Mouse (Mus musculus) adrenal gland, adult 2 months (tissue): ENCODE measurements around the gene Lpar1. TPM values are rescaled to one million over a fixed set of nuclear protein-coding genes. Genes with fewer than 3 reads are reported as not detected.

Experiments
- DNase-seq: peaks from one replicate; pipeline ENCODE4 v3.0.0; 2021
- microRNA-seq, 2 experiments: library from miRNA; unstranded; fragments of <30 nt; microRNA quantifications; one replicate each; pipeline ENCODE4 v1.2.0; 2021
- polyA plus RNA-seq: library from polyadenylated mRNA; depleted of rRNA; stranded (reverse); fragments of >200 nt; gene quantifications from 2 replicates; pipeline ENCODE4 v1.2.3, GENCODE M21; 2012; rRNA removed
- total RNA-seq, 2 experiments: library from RNA; stranded (reverse); gene quantifications; 2 replicates each; pipeline ENCODE4 v1.2.3; 2021

Lpar1 gene
- total and polyA plus RNA-seq, 3 experiments: 10.4 to 24.4 (median 14.6) TPM

DNA sequence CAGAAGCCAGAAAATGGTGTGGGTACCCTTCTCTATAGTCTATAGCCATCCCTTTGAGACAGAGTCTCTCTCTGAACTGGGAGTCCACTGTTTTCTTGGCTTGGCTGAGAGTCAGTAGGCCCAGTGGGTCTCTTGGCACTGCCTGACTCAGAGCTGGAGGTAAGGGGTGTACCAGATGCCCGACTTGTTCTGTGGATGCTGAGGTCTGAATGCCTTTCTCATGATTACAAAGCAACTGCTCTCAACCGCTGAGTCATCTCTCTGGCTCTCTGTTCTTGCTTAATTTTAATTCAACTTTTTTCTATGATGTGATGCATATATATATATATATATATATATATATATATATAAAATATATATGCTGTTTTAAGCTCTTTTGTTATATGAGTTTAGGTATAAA lies 91.1 kb downstream of the Lpar1 start:
- DNase-seq: no peak

DNA sequence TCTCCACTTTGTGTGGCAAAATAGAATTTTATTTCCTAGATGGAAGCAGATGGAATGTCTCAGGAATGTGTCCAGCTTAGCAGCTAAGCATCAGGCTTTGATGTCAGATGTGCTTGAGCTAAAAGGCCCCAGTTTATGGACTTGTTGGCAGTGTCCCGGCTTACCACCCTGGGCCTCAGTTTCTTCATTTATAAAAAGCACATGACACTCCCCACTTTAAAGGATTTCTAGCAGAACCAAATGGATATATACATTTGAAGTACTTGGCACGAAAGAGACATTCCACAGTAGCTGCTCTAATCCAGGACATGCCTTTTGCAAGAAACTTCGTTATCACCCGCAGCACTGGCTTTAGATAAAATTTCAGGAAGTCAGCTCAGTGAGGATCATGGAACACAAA lies 100.4 kb downstream of the Lpar1 start:
- no peak for DNase-seq

DNA sequence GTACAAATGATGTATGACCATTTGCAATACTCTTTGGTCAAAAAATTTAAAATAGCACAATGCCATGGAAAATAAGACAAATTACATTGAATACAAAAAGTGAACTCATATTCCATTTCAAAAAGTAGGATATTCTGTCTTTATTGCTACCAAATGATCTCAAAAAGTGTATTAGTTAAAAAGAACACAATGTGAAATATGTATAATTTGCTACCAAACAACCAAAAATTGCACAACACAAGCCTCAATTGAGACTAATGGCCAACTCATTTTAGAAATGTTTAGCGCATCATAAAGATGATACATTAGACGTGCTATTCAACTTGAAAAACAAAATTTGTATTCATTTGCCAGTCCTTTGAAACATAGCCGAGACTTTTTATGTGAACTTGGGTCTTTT lies 104.9 kb downstream of the Lpar1 start:
- no peak for DNase-seq

DNA sequence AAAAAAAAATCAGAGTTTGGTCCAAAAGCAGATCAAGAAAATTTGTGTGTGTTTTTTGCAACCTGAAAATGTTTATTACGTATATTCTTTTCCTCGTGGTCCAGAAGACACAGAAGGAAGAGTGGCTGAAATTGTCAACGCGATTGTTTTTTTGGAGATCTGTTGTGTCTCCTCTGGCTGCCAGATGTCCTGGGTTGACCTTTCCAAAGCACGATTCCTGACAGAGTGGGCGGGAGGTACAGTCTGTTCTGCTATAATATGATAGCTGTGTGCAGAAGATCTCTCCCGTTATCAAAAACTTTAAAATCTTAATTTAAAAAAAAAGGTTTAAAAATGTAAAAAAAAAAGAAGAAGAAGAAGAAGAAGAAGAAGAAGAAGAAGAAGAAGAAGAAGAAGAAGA lies 105.9 kb downstream of the Lpar1 start:
- DNase-seq: no peak

DNA sequence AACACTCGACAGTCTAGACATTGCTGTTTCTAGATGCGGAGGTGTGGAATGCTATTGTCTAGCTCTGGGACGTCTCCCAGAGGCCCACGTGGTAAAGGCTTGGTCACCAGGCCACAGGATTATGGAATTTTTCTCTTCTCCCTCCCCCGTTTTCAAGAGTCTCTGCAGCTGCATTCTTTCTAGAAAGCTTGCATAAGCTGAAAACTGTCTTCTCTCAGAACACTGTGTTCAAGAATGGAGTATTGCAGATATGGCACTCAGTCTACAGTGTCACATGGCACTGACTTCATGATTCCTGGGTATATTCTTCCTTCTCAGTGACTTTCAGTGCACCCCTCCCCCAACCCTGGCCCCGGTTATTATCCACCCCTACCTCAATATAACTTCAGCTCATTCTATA lies 107.9 kb downstream of the Lpar1 start:
- no peak for DNase-seq

DNA sequence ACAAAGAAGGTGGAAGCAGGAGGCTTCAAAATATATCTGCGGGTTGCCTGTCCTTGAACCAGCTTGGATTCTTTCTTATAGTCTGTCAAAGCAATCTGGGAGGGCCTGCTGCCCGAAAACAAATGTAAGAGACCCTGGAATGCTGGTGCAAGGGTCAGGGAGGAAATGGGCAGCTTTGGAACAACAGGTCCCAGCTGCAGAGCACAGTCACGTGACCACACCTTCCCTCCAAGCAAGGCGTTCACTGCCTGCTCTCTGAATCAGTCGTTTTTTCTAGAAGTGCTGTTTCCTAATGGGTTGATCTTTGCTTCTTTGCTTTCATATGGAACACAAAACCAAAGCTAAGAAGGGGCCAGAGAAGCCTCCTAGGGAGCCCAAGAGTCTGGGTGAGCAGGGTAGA lies 111.4 kb downstream of the Lpar1 start:
- DNase-seq: no peak

DNA sequence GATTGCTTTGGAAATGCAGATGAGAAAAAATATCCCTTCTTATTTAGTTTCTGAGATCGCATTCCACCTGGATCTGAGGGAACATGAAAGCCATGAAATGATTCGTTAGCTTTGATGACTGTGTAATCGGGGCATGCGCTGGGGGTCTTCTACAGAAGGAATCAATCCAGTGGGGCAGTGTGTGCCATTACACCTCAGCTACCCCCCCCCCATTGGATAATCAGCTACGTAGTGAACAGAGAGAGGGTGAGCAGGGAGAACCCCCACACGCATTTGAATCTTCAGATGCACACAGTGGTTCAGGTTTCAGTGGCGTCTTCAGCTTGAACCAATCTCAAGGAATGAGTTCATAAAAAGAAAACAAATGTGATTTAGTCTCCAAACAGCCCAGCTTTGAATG lies 115.0 kb downstream of the Lpar1 start:
- no peak for DNase-seq

DNA sequence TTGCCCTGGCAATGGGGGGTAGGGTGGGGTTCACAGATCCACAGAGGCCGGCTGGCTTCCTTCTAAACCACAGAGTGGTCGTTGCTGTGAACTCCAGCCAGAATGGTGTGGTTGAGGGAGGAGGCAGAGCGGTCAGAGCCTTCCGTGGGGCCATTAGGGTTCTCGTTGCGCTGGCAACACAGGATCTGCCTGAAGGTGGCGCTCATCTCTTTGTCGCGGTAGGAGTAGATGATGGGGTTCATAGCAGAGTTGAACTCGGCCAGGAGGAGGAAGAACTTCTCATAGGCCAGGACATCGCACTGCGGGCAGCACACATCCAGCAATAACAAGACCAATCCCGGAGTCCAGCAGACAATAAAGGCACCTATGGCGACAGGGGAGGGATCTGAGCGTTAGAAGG lies 116.4 kb downstream of the Lpar1 start:
- DNase-seq: peak; percentile 24

DNA sequence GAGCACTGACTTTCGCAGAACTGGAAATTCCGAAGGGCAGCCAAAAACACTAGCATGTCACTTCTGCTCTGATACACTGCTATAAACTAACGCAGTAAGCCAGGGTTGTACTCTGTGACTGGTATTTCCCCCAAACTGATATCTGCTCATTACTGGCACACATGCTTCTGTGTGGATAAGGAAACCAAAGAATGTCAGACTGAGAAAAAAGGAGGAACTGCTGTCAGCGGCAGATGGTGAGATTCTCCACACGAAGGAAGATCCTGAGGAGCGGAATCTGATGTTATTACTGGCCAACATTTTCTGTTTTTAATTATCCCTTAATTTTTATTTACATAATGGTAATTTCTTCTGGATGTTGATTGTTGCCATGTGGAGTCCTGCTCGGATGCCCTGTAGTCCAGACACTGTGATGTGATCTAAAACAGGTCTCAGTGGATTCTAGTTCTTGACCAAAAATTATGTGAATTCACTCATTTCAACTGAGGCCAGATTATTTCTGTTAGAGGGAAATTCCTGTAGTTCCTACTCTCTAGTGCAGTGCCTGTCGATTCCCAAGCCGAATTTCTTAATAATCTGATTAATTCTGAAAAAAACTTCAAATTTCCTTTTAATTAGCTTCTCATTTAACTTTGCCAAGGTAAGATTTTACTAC lies 130.3 kb downstream of the Lpar1 start:
- no peak for DNase-seq

DNA sequence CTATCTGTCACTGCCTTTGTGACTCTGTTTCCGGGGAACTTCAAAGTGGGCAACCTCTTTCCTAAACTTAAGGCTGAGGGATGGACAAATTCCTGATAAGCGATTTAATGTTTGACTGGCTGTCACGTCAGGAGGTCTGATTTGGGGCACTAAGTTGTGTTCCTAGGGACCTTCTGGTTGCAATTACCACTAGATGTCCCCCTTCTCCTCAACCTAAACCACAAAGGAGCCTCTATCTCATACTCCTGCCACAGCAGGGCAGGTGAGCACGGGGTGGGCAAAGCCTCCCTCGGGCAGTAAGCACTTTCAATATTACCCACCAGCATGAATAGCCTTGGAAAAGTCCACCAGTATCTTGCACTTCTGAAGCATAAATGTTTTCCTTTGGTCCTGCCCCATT lies 134.5 kb downstream of the Lpar1 start:
- no peak for DNase-seq

DNA sequence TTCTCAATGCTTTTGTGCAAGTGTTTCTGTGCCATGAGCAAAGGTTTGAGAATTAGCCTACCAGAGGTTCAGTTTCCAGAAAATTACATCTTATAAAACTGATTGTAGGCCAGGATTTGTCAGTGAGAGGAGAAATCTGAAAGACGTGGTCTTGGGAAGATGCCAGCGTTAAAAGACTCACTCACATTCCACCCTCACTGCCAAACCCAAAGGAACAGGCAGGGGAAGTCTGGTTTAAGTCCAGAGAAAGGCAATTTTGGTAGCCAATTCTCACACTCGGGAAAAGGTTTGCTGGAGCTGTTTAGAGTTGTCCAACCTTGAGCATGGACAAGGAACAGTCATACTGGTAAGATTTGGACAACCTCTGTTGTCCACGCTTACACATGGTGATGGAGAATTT lies 136.4 kb downstream of the Lpar1 start:
- peak; percentile 34 for DNase-seq

DNA sequence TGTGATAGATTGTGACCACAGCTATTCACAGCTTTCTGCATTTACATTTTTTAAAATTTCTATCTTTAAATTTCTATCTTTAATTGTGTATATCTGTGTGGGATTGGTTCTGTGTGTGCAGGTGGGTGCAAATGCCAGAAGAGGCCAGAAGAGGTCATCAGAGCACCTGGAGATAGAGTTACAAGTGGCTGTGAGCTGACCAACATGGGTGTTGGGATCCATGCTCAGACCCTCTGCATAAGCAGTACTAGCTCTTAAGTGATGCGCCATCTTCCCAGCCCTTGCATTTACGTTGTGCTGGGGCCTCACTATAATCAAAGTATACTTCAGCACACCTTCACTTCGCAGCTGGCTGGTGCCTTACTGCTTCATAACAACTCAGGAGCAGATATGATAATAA lies 138.2 kb downstream of the Lpar1 start:
- no peak for DNase-seq

DNA sequence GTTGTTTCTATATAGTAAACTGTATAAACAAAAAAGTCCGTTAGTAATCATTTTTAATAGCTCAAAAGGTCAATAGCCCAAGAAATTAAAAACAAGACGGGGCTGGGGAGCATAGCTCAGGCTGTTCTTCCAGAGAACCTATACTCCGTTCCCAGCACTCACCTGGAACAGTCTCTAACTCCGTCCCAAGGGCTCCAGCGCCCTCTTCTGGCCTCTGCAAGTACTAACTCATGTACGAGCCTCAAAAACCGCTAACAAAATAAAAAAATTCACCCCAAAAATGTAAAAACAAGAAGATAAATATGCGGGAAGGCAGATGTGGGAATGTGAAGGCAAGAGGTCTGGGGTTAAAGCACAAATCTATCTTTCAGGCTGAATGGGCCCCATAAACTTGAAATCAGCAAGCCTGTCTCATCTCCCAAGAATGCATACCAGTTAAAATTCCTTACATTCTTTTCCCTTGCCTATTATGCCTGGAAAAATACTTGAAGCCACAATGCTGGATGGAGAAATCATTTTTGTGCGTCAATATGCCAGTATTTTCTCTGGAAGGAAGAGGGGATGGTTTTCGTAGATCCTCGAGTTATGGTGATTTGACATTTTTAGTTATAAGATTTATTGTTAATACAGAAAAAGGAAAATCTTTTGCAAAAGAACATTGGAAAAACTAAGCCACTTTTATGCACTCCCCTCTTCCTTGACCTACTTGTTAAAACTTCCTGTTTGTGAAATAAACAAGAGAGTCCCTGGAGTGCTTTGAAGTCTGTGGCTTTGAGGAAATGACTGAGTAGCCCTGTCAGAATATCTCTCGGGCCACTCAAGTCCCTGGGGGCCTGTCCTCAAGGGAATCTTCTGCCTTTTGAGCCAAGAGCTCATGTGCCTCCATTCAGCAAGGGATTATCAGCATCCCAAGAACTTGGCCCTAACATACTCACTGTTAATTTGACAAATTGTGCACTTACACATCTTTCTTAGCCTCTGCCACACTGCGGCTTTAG lies 140.2 kb downstream of the Lpar1 start:
- peak; percentile 44 for DNase-seq

DNA sequence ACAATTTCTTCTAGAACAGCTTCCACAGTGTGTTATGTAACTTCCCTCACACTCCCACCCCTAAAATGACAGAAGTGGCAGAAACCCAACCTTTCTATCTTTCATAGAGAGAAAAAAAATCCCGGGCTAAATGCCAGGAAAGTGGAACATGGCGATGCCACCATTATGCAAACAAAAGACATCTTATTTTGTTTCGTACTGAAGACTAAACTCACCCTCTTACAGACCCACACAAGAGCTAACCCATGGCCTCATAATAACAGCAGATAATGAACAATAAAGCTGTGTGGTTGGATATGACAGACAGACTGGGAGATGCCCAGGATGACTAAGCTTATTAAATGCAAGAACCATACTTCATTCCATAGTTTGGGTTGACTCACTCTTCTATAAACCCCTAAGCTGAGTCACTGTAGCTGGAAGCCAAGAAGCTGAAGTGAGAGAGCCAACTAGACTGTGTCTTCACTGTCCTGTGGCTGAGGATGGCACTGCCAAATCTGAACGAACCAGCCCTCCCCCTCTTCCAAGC lies 151.7 kb downstream of the Lpar1 start:
- DNase-seq: peak; percentile 42

DNA sequence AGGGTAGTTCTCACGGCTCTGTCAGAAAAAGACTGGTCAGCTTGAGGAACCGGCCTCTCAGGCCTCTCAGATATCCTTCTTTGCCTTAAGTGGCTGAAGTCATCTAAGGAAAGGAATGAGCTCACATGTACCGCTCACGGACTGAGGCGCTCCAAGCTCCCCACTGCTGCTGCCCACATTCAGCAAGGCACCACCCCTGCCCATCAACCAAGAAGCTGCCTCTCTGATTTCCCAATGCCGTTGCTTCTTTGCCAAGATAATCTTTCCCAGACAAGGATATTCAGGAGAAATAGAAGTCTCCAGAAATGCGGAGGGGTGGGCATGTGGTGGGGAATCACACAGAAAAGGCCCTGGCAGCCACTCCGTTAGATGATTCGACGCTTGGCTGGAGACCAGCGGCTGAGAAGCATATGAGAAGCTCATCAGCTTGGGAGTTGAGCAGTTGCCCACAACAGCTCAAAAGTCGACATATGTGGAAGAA lies 152.8 kb downstream of the Lpar1 start:
- peak; percentile 25 for DNase-seq

Small RNAs within 50 kb of the gene (microRNA-seq; reads per million reads assigned to microRNA genes)
- gene Mir3095: 0.83 to 1.1 reads per million in 2 experiments

Other genes with a start within 250 kb of the Lpar1 start
- under 1 TPM; 0.07 to 0.35 TPM for gene Olfr267, start 233.8 kb upstream of the Lpar1 start, total RNA-seq
- gene Olfr267, start 233.8 kb upstream of the Lpar1 start, polyA plus RNA-seq: not detected in 2 replicates